Mouse (Mus musculus): Measurements from ENCODE around the gene Psen1. TPM values are rescaled to one million over a fixed set of nuclear protein-coding genes. Genes with fewer than 3 reads are reported as not detected.

Psen1 gene
- polyA plus RNA-seq, 1 experiment from 2014 or later: 20.4 TPM

DNA sequence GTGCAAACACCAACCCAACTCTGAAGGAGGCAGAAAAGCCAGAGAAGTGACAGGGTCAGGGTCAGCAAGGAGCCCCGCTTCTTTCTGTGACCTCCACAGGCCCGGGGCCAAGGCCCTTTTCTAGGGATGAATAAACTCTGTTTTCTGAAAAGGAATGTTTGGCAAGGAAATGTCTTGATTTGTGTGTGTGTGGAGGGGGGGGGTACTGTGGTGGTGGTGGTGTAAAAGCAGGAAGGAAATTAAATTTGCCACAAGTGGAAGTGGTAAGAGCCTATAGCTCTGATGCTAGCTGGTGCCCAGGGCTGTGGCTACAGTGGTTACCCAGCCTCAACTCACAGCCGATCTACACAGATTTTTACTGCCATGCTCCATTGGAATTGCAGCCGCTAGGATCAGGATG lies 74.8 kb downstream of the Psen1 start:
- Histone ChIP-seq H3K9ac (no peak overlapping the region), H3K27me3 (peaks cover 68% of the 10 kb centered on the region), H3K4me2 (no peak overlapping the region), H3K9me3 (replicated peaks) (no peaks in the 10 kb centered on the region), H3K4me3 (replicated peaks) (no peak overlapping the region), H3K36me3 (replicated peaks) (no peaks in the 10 kb centered on the region), H3K4me1 (replicated peaks) (peaks cover 18% of the 10 kb centered on the region), H3K27ac (replicated peaks) (no peak overlapping the region)
- no peak for ATAC-seq (ENCODE audit: insufficient read depth)
- WGBS (ENCODE audit: insufficient replicate concordance): 17% methylated on average over 4 of the region's 4 CpGs

DNA sequence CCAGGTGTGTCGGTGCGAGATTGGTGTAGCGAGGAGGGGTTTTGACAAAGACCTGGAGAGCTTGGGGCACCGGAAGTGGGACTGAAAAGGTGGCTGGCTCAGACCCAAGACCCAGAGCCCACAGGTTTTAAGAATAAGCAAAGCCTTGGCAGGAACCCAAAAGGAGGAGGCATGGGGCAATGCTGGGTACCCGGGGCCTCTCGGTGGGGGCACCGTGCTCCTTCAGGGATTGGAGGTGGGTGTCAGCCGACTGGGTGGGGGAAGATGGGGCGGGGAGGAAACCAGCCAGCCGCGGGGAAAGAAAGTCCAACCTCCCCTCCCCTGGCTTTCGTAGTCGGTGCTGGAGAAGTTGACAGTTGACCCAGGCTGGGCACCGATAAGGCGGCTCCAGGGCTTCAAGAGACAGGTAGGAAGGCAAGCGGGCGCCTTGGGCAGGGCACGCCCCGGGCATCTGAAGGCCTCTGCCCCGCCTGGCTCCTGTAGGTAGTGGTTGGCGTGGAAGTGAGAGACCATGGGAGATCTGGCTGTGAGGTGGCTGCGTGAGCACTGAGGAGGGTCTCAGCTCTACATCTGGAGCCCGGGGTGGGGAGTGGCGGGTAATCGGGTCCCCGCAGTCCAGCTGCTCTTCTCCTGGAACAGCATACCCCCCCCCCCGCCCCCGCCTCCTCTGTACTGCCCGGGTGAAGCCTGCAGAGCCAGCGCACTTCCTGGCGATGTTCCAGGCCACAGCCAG lies 75.5 kb downstream of the Psen1 start, which contains the start of gene Papln:
Gene Papln (plus strand): TSS at position 324 of the 733 bp plus-strand sequence.
- Histone ChIP-seq H3K4me1 (replicated peaks) (peaks cover 19% of the 10 kb centered on the region), H3K4me3 (replicated peaks) (peak within 1 kb of the TSS; percentile 40), H3K9me3 (replicated peaks) (no peaks in the 10 kb centered on the region), H3K27me3 (peaks cover 73% of the 10 kb centered on the region), H3K4me2 (peak within 1 kb of the TSS; percentile 63), H3K27ac (replicated peaks) (no peak within 1 kb of the TSS), H3K9ac (0 out of 2 replicates have a peak within 1 kb of the TSS, but pooled peaks have one; percentile 11), H3K36me3 (replicated peaks) (no peaks in the 10 kb centered on the region)
- ATAC-seq (ENCODE audit: insufficient read depth): peak; percentile 32
- WGBS (ENCODE audit: insufficient replicate concordance): 7% methylated on average over 31 of the region's 31 CpGs

DNA sequence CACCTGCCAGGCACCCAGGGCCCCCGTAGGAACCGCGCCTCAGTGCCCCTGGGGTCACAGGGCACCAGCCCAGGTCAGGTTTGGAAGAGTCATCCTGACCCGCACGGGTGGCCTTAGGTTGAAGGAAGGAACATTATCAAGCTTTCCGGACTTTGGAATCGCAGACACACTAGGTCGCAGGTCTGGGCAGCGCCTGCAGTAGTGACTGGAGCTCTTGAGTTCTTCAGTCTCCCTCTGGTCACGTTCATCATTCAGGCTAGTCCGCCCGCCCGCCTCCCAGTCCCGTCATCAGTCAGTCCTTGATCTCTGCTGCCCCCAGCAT lies 76.1 kb downstream of the Psen1 start:
- H3K4me2 ChIP-seq: peak overlapping the region; percentile 63
- H3K27ac ChIP-seq (replicated peaks): no peak overlapping the region
- H3K9ac ChIP-seq: no peak overlapping the region
- WGBS (ENCODE audit: insufficient replicate concordance): 8% methylated on average over 14 of the region's 14 CpGs
- peak overlapping the region; percentile 40 for H3K4me3 ChIP-seq (replicated peaks)
- peaks cover 19% of the 10 kb centered on the region for H3K4me1 ChIP-seq (replicated peaks)
- peak; percentile 15; the same call in 1 of the 2 replicates for ATAC-seq (ENCODE audit: insufficient read depth)
- H3K9me3 ChIP-seq (replicated peaks): no peaks in the 10 kb centered on the region
- peaks cover 78% of the 10 kb centered on the region for H3K27me3 ChIP-seq
- H3K36me3 ChIP-seq (replicated peaks): no peaks in the 10 kb centered on the region

GRCm38 (mm10) chr12:83764519-83764918 lies 76.6 kb downstream of the Psen1 start:
- 56% methylated on average over 10 of the region's 10 CpGs for WGBS (ENCODE audit: insufficient replicate concordance)
- H3K4me2 ChIP-seq: peak overlapping the region; percentile 63; the same call in 1 of the 2 replicates
- H3K9ac ChIP-seq: no peak overlapping the region
- H3K27ac ChIP-seq (replicated peaks): no peak overlapping the region
- no peak for ATAC-seq (ENCODE audit: insufficient read depth)
- H3K4me1 ChIP-seq (replicated peaks): peaks cover 19% of the 10 kb centered on the region
- no peaks in the 10 kb centered on the region for H3K9me3 ChIP-seq (replicated peaks)
- no peaks in the 10 kb centered on the region for H3K36me3 ChIP-seq (replicated peaks)
- no peak overlapping the region for H3K4me3 ChIP-seq (replicated peaks)
- peaks cover 78% of the 10 kb centered on the region for H3K27me3 ChIP-seq

GRCm38 (mm10) chr12:83765965-83766603 lies 78.1 kb downstream of the Psen1 start:
- Histone ChIP-seq H3K9ac (no peak overlapping the region), H3K4me1 (replicated peaks) (peaks cover 27% of the 10 kb centered on the region), H3K27me3 (peaks cover 83% of the 10 kb centered on the region), H3K36me3 (replicated peaks) (no peaks in the 10 kb centered on the region), H3K4me3 (replicated peaks) (no peak overlapping the region), H3K4me2 (no peak overlapping the region), H3K9me3 (replicated peaks) (no peaks in the 10 kb centered on the region), H3K27ac (replicated peaks) (no peak overlapping the region)
- ATAC-seq (ENCODE audit: insufficient read depth): no peak
- WGBS (ENCODE audit: insufficient replicate concordance): 61% methylated on average over 13 of the region's 13 CpGs

DNA sequence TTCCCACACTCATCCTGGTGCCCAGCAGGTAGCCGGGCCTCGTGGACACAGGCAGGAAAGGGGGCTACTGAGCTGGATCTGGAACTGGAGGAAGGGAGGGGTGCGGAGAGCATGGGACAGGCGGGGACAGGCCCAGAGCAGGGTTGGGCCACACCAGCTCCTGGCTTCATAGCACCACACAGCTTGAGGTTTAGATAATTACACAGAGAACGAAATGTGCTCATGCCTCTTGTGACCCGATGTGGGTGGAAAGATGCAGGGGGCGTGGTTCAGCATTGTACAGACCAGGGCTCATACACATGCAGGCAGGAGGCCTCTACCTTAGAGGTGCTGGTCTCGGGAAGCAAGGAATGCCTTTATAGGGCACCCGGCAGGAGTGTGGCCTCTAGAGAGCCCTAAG lies 79.9 kb downstream of the Psen1 start:
- peaks cover 25% of the 10 kb centered on the region for H3K4me1 ChIP-seq (replicated peaks)
- 56% methylated on average over 9 of the region's 9 CpGs for WGBS (ENCODE audit: insufficient replicate concordance)
- peaks cover 72% of the 10 kb centered on the region for H3K27me3 ChIP-seq
- H3K36me3 ChIP-seq (replicated peaks): no peaks in the 10 kb centered on the region
- H3K9ac ChIP-seq: no peak overlapping the region
- H3K27ac ChIP-seq (replicated peaks): no peak overlapping the region
- H3K4me2 ChIP-seq: no peak overlapping the region
- no peaks in the 10 kb centered on the region for H3K9me3 ChIP-seq (replicated peaks)
- no peak overlapping the region for H3K4me3 ChIP-seq (replicated peaks)
- ATAC-seq (ENCODE audit: insufficient read depth): no peak

DNA sequence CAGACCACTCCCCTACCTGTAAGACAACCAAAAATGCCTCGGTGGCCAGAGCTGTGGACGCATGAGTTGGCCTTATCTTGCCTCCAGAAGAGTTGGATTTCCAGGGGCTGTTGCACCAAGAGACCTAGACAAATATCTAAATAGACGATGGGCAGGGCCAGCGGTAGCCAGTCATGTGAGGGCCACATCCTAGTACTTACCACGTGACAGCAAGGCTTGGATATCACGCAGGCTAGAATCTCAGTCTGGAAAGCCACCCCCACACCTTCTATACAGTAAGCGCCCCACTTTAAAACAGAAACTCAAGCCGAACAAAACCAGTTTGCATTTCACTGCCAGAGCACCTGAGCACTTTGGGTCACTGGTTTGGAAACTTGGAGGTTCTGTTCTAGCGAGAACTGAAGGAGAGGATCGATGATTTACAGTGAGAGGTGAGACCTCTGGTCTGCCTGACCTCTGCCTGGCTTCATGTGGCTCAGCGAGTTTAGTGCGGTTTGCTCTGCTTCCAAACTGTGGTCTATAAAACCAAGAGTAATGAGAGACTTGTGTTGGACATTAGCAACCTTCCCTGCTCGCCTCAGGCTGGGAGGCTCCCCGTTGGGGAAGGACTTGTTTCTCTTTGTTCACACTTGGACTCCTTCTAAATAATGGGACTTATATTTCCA lies 80.4 kb downstream of the Psen1 start:
- Histone ChIP-seq H3K36me3 (replicated peaks) (no peaks in the 10 kb centered on the region), H3K9me3 (replicated peaks) (no peaks in the 10 kb centered on the region), H3K9ac (no peak overlapping the region), H3K4me3 (replicated peaks) (no peak overlapping the region), H3K27me3 (peaks cover 67% of the 10 kb centered on the region), H3K4me1 (replicated peaks) (peaks cover 22% of the 10 kb centered on the region), H3K27ac (replicated peaks) (no peak overlapping the region), H3K4me2 (no peak overlapping the region)
- 59% methylated on average over 14 of the region's 14 CpGs for WGBS (ENCODE audit: insufficient replicate concordance)
- ATAC-seq (ENCODE audit: insufficient read depth): no peak

GRCm38 (mm10) chr12:83770418-83771256 lies 82.7 kb downstream of the Psen1 start:
- ATAC-seq (ENCODE audit: insufficient read depth): no peak
- Histone ChIP-seq H3K27ac (replicated peaks) (no peak overlapping the region), H3K27me3 (peaks cover 48% of the 10 kb centered on the region)

GRCm38 (mm10) chr12:83775621-83776020 lies 87.7 kb downstream of the Psen1 start:
- Histone ChIP-seq H3K4me2 (no peak overlapping the region), H3K9ac (no peak overlapping the region), H3K27ac (replicated peaks) (no peak overlapping the region), H3K36me3 (replicated peaks) (no peaks in the 10 kb centered on the region), H3K4me1 (replicated peaks) (peaks cover 2% of the 10 kb centered on the region), H3K9me3 (replicated peaks) (no peaks in the 10 kb centered on the region), H3K4me3 (replicated peaks) (no peak overlapping the region), H3K27me3 (peaks cover 9% of the 10 kb centered on the region)
- 63% methylated on average over 12 of the region's 12 CpGs for whole genome bisulfite sequencing (ENCODE audit: insufficient replicate concordance)
- no peak for ATAC-seq (ENCODE audit: insufficient read depth)

More at GRCm38 (mm10) chr12:83770418-83771256, 82.7 kb downstream of the Psen1 start:
- Histone ChIP-seq H3K4me2 (no peak overlapping the region), H3K9ac (no peak overlapping the region), H3K36me3 (replicated peaks) (no peaks in the 10 kb centered on the region), H3K9me3 (replicated peaks) (no peaks in the 10 kb centered on the region), H3K4me1 (replicated peaks) (peaks cover 13% of the 10 kb centered on the region), H3K4me3 (replicated peaks) (no peak overlapping the region)
- 9% methylated on average over 25 of the region's 25 CpGs for WGBS (ENCODE audit: insufficient replicate concordance)

DNA sequence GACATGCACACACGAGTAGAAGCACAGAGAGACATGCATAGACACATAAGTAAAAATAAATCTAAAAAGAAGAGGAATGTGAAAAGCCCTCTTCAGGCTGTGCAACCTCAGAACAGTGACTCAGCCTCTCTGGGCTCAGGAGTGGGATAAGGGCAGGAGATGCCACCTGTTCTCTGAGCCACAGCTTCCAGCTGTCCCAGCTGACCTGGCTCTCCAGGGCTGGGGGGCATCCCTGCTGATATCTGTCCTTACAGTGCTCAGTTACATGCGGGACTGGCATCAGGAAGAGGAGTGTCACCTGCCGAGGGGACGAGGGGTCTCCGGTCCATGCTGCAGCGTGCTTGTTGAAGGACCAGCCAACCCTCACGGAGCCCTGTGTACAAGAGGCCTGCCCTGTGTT lies 88.8 kb downstream of the Psen1 start:
- Histone ChIP-seq H3K4me1 (replicated peaks) (no peaks in the 10 kb centered on the region), H3K9ac (no peak overlapping the region), H3K9me3 (replicated peaks) (no peaks in the 10 kb centered on the region), H3K27ac (replicated peaks) (no peak overlapping the region), H3K36me3 (replicated peaks) (no peaks in the 10 kb centered on the region), H3K27me3 (peaks cover 4% of the 10 kb centered on the region), H3K4me2 (no peak overlapping the region), H3K4me3 (replicated peaks) (no peak overlapping the region)
- 60% methylated on average over 7 of the region's 7 CpGs for WGBS (ENCODE audit: insufficient replicate concordance)
- no peak for ATAC-seq (ENCODE audit: insufficient read depth)
